Mouse (Mus musculus) right cerebral cortex, postnatal 14 days (tissue): ENCODE results near the gene Gusb.

Experiments used
- DNase-seq: peaks from one replicate; pipeline ENCODE4 v3.0.0; 2022

Gusb gene

DNA sequence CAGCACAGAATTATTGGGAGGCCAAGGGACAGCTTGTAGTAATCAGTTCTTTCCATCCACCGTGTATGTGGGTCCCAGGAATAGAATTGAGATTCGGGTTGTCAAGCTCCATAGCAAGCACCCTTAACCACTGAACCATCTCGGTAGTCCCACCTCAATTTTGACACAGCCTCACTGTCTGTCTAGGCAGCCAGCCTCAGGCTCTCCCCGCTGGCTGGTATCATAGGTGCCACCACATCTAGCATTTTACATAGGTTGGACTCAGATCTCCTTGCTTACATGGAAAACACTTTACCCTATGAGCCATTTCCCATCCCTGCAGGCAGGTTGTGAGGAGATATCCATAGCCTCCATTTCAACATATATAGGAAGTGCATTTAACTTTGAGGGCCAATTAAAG, 28.5 kb downstream of the Gusb start:
- DNase-seq = no peak

DNA sequence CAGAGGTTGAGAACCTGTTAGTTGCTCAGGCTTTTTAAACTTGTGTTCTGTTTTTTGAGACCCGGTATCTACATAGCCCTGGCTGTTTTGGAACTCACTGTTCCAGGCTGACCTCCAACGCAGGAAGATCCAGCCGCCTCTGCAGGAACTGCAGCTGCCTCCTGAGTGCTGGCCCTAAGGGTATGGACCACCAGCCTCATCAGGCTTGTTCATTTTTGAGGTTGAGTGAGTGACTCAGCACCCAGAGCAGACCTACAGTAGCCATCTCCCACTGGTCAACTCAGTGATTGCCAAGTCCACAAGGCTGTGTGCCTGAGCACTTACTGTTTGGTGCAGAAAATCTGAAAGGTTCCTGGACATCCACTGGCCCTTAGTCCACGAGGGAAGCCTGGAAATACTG, 31.4 kb downstream of the Gusb start:
- no peak for DNase-seq

DNA sequence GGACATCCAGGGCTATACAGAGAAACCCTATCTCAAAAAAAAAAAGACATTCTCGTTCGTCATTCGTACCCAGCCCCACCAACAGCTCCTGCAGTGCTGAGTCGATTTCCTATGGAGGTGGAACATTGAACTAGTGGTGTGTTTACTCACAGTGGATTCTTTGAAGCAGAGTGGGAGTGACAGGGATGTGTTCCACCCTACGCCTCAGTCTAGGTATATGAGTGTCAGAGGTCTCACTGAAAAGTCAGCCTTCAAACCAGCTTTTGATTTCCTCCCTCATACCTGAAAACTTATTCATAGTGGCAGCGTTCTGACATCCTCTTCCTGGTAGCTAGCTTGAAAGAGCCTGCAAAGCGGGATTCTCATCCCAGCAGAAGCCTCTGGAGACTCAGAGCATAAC, 34.4 kb downstream of the Gusb start:
- DNase-seq = no peak

- no peak for DNase-seq
Measured at GRCm38 (mm10) chr5:129966448-129966847, 36.4 kb downstream of the Gusb start.

DNA sequence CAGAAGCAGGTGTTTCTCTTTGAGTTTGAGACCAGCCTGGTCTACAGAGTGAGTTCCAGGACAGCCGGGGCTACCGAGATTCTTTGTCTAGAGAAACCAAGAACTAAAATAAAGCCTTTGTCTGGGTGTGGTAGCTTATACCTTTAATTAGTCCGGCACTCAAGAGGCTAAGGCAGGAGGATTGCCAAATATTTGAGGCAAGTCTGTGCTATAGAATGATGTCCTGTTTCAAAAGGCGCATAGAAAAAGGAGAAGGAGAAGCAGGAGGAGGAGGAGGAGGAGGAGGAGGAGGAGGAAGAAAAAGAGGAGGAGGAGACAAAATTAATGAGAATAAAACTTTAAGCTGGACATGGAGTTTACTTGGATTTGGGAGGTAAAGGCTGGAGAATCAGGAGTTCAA, 39.6 kb downstream of the Gusb start:
- no peak for DNase-seq

DNA sequence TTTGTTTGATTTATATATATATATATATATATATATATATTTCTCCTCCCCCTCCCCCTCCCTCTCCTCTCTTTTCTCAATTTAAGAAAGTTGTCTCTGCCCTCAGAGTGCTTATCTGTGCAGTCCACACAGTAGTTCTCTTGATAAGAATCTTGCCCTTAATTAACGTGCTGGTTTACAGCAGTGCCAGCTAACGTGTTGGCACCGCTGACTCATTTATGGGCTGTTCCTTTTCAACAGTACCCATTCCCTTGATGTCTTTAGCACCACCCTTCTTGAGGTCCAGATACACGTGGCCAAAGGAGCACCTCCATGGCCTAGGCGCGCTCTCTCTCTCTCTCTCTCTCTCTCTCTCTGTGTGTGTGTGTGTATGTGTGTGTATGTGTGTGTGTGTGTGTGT, 47.1 kb downstream of the Gusb start:
- no peak for DNase-seq

- DNase-seq = no peak
Measured at GRCm38 (mm10) chr5:129954473-129955254, 48.2 kb downstream of the Gusb start.

GRCm38 (mm10) chr5:129952143-129952542, 50.7 kb downstream of the Gusb start:
- DNase-seq = no peak

DNA sequence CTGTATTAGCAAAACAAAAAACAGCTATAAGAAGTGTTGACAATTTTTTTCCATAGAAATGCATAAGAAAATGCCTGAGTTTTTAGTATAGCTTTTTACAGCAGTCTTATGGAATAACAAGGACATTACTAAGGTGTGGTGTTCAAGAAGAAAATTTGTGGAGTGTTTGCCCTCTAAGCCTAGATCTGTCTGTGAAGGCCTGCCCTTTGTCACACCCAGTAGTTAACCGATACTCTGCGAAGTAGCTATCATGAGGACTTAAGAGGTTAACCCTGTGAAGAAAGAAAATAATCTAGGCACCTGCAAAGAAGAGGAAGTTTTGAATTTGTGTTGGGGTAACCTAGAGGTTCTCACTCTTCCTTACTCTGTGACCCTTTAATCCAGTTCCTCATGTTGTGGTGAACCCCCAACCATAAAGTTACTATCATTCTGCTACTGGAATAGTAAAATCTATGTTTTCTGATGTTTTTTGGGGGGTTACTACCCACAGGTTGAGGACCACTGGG, 55.3 kb downstream of the Gusb start:
- DNase-seq = no peak

DNA sequence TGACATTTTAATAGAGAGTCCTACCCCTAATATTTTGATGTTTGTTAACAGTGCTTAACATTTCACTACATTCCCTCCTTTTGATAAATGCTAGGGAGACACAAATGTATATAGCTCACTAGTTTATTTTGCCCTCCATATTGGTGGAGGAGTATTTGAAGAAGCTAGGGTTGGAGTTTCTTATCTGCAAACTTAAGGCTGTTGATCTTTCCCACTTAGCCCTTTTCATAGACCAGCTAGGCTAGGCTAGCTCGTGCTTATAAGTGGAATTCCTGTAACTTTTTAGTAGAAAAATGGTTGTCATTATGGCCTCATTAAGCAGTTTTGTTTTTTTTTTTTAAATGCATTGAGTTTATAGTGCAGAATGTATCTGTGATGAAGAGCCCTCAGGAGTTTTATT, 59.4 kb downstream of the Gusb start:
- no peak for DNase-seq

DNA sequence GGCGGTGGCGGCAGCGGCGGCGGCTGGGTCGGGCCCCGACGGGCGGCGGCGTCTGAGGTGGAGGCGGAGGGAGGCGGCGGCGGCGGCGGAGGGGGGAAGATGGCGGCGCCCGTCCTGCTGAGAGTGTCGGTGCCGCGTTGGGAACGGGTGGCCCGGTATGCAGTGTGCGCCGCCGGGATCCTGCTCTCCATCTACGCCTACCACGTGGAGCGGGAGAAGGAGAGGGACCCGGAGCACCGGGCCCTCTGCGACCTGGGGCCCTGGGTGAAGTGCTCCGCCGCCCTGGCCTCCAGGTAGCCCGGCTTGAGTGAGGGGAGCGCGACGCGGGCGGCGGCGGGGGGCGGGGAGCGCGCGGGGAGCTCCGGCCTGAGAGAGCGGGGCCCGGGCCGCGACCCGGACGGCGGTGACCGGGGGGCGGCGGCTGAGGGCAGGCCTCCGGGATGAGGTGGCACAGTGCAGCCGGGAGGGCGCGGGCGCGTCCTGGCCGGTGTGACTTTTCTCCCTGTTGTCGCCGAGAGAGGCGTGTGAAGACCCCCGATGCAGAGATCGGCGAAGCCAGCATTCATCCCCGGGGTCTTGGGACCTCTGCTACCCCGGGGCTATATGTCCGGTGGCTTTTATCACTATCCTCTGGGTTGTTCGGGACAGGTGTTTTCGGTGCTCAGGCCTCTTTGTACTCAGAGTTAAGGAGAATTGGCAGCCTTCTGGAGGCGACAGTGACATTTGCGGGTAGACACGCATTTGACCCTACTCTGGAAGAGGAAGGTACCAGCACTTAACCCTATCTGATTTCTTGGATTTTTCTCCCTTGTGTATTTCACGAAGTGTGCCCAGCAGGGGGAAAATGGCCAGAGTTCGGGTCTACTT, 60.5 kb downstream of the Gusb start:
- peak; percentile 23 for DNase-seq

DNA sequence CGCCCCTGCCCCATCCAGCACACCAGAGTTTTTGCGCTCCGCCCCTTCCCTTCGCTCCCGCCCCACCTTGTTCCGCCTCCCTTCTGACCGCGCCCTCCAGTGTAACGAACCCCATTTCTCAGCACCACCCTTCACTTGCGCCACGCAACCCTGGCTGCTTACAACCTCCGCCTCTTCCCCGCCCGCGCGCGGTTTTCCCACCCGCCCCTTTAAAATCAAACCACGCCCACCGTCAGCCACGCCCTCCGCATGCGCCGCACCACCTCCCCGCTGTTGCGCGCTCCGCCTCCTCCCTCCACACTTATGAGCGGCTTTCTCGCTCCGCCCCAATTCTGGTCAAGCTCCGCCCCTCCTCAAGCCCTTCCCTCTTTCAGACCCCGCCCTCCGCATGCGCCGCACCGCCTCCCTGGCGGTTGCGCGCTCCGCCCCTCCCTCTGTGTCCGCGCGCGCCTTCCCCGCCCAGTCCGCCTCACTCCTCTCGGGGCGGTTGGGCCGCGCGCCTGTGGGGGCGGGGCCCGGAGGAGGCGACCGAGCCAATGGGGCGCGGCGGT, 61.3 kb downstream of the Gusb start, which contains the start of gene Vkorc1l1:
Gene Vkorc1l1, plus strand, starts transcription at position 476 of the 551 bp plus-strand sequence.
- peak; percentile 99 for DNase-seq

DNA sequence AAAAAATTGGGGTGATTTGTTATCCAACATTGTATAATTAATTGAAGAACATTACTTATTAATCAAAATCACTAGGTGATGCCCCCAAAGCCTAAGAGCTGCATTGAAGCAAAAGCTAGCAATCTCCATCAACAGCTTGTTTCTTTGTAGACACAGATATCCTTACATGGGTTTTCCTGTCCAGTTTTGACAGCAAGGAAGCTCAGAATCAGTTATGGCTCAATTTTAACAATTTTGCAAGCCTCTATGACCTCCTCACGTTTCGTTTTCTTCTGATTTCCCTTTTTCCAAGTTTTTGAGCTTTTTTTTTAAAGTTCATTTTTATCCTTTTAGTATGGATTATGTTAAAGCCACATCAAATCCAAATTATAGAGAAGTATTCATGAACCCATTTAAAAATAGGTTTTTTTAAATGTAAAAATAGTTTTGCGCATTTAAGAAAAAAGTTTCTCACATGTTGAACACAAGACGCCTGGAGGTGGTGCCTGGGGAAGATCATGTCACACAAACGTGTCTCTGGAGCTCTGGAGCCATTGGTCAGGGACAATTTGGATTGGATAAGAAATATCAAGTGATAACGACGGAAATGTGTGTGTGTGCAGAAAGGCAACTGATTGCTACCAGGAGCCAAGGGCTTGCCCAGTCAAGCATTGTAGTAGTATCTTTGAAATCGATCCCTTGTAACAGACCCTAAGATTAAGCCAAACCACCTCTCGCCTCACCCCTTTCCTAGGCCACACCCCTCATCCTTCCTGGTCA, 61.9 kb downstream of the Gusb start:
- no peak for DNase-seq

DNA sequence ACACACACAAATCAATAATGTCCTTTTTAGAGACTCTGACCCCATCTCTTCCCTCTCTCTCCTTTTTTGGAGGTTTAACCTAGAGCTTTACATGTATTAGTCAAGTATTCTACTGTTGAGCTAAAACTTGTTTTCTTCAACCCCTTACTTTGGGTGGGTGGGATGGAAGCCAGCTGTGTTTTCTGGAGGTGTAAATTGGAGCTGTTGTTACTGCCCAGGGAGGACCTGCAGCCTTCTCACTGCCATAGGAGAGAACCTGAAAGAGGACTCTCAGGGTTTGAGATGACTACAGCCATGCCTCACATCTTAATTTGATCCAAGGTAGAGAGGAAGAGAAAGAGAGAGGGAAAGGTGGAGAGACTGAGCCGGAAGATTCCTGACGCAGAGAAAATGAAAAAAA, 62.6 kb downstream of the Gusb start:
- DNase-seq = no peak
